Mouse (Mus musculus) embryonic fibroblast, embryonic 13.5 days (primary cell): ENCODE data around the gene Mfap4. TPM values are rescaled to one million over a fixed set of nuclear protein-coding genes. Genes with fewer than 3 reads are reported as not detected.

Source experiments
- H3K27ac ChIP-seq: 2 replicates; pipeline ENCODE4 v1.5.1; 2012; ENCODE audit warnings: low read length, control low read depth, inconsistent platforms; ENCODE audit not compliant: insufficient read depth
- H3K4me1 ChIP-seq: 2 replicates; pipeline ENCODE4 v1.6.1; 2011; ENCODE audit warnings: low read length; ENCODE audit not compliant: control insufficient read depth, insufficient read depth
- H3K4me3 ChIP-seq: 2 replicates; pipeline ENCODE4 v1.5.1; 2011; ENCODE audit warnings: mild to moderate bottlenecking, control low read depth, low read length; ENCODE audit not compliant: insufficient read depth
- CTCF ChIP-seq: IDR thresholded peaks from 2 replicates; pipeline ENCODE4 v1.5.1; 2011; ENCODE audit warnings: mild to moderate bottlenecking, control low read depth, low read length, moderate library complexity, borderline replicate concordance; ENCODE audit not compliant: insufficient read depth
- POLR2A ChIP-seq: IDR thresholded peaks from 2 replicates; pipeline ENCODE4 v1.6.1; 2011; ENCODE audit warnings: low read depth, mild to moderate bottlenecking, control low read depth, low read length, moderate library complexity
- polyA plus RNA-seq: library from polyadenylated mRNA; stranded (reverse); fragments of >200 nt; gene quantifications from 2 replicates; pipeline ENCODE4 v1.2.4, GENCODE M21; 2011; ENCODE audit warnings: low read depth; ENCODE audit not compliant: missing spikeins, insufficient read length

The Mfap4 gene
- polyA plus RNA-seq, 1 experiment = 530 TPM

DNA sequence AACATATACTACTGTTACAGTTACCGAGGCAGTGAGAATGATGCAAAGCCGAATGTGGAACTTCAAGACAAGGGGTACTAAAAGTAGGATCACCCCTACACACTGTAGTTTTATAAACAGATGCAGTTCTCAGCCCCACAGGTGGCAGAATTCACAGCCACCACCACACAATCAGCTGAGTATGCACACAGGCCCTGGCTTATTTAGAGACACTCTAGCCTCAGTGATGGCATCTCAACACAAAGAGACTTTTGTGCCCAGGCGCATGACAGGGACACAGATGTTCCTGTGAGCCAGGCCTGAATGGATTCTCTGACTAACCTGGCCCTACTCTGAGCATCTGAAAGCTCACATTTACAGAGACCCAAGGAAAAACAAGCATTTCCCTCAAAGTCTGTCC lies 52.1 kb downstream of the Mfap4 start:
- Histone ChIP-seq H3K27ac (no peak overlapping the region), H3K4me1 (no peaks in the 10 kb centered on the region), H3K4me3 (no peak overlapping the region)
- no peak for TF ChIP-seq POLR2A
- TF ChIP-seq CTCF = no peak

Other genes starting within 250 kb of the Mfap4 start
- 42.5 and 50.3 TPM in 2 replicates for gene Aldh3a2, start 218.0 kb upstream of the Mfap4 start, polyA plus RNA-seq
- not detected in 2 replicates for gene Slc47a2, start 142.6 kb upstream of the Mfap4 start, polyA plus RNA-seq
- gene Slc47a1, start 107.1 kb upstream of the Mfap4 start, polyA plus RNA-seq = not detected in 2 replicates
- 0.70 TPM in 1 of 2 replicates, not detected in the other for gene Rnf112, start 31.3 kb upstream of the Mfap4 start, polyA plus RNA-seq
- gene Mapk7, start 9.0 kb downstream of the Mfap4 start, polyA plus RNA-seq = 28.3 and 35.6 TPM in 2 replicates
- gene B9d1, start 19.7 kb downstream of the Mfap4 start, polyA plus RNA-seq = 18.4 and 23.8 TPM in 2 replicates
- 34.8 and 35.6 TPM in 2 replicates for gene Epn2, start 94.3 kb downstream of the Mfap4 start, polyA plus RNA-seq
- gene Grap, start 167.8 kb downstream of the Mfap4 start, polyA plus RNA-seq = 0.30 and 0.32 TPM in 2 replicates
- gene Fam83g, start 198.7 kb downstream of the Mfap4 start, polyA plus RNA-seq = 0.46 and 0.60 TPM in 2 replicates
- gene Slc5a10, start 235.4 kb downstream of the Mfap4 start, polyA plus RNA-seq = not detected in 2 replicates